ENCODE assay signal across 14 mouse cellular contexts in the genomic region with DNA sequence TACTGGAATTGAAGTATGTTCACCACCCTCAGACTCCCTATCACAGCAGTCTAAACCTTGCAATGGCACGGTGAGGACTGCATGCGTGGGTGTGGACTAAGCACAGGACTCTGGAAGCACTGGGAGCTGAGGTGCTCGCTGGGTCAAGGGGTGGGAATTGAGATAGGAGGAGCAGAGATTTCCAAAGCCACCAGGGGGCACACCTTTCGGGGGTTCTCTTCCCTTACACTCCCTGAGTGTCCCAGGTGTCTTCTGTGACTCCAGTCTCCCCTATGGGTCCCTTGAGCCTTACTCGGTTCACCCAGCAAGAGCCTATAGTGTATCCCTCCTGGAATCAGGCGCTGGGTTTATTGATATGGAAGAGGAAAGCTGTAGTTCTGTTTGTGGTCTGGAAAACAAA. TPM values are rescaled to one million over a fixed set of nuclear protein-coding genes. Genes with fewer than 3 reads are reported as not detected.
A peak's percentile ranks its signal among the peaks of the same experiment; 100 is the strongest.
DNase-seq lines count a peak whose midpoint lies in the region; ATAC-seq and TF ChIP-seq lines count a peak whose summit lies in the region.
"Had no signal": no experiment of that assay in that cellular context is flagged by ENCODE, and none has a peak within 500 bp of the region (broad histone marks: within the 10 kb centered on the region; RNA-seq: fewer than 3 reads in every experiment).

No protein-coding gene starts in this region.

- H3K27ac ChIP-seq in kidney, postnatal 0 days: no peak overlapping the region
- H3K27ac ChIP-seq in ES-Bruce4 (ENCODE audit: insufficient read depth, low read length): no peak overlapping the region
- H3K27ac ChIP-seq: heart, embryonic 15.5 days had no signal

- no peaks in the 10 kb centered on the region for H3K9me3 ChIP-seq in kidney, postnatal 0 days (replicated peaks; ENCODE audit: low read length)
- H3K9me3 ChIP-seq in ES-Bruce4 (replicated peaks; ENCODE audit: control insufficient read depth, insufficient read depth, low read length, poor library complexity, severe bottlenecking): no peaks in the 10 kb centered on the region
- H3K9me3 ChIP-seq: heart, embryonic 15.5 days had no signal

- no peaks in the 10 kb centered on the region for H3K4me1 ChIP-seq in kidney, postnatal 0 days (replicated peaks; ENCODE audit: insufficient read depth, low read length)
- H3K4me1 ChIP-seq in ES-Bruce4 (ENCODE audit: control insufficient read depth, insufficient read depth, low read length): no peaks in the 10 kb centered on the region
- H3K4me1 ChIP-seq: heart, embryonic 15.5 days had no signal

- peak; percentile 55 for TF ChIP-seq CTCF in kidney, postnatal 0 days (IDR thresholded peaks at IDR 0.05; ENCODE audit: low read depth)
- TF ChIP-seq CTCF in ES-Bruce4 (IDR thresholded peaks at IDR 0.05; ENCODE audit: low read depth, low read length): peak; percentile 40

- no peaks in the 10 kb centered on the region for H3K36me3 ChIP-seq in kidney, postnatal 0 days (ENCODE audit: insufficient read depth, low read length)
- no peaks in the 10 kb centered on the region for H3K36me3 ChIP-seq in ES-Bruce4 (ENCODE audit: control insufficient read depth, insufficient read depth, low read length, poor library complexity, severe bottlenecking)
- H3K36me3 ChIP-seq: heart, embryonic 15.5 days had no signal

- no peak overlapping the region for H3K4me3 ChIP-seq in kidney, postnatal 0 days (replicated peaks; ENCODE audit: low read depth, low read length)
- no peak overlapping the region for H3K4me3 ChIP-seq in ES-Bruce4 (ENCODE audit: low read depth, low read length)
- H3K4me3 ChIP-seq: heart, embryonic 15.5 days; myocyte had no signal

- no peaks in the 10 kb centered on the region for H3K27me3 ChIP-seq in kidney, postnatal 0 days (ENCODE audit: insufficient read depth, low read length)
- H3K27me3 ChIP-seq in ES-Bruce4 (ENCODE audit: control insufficient read depth, insufficient read depth, low read length, poor library complexity, severe bottlenecking): no peaks in the 10 kb centered on the region
- H3K27me3 ChIP-seq: heart, embryonic 15.5 days; Patski had no signal

- DNase-seq in kidney, postnatal 0 days (ENCODE audit: low spot score): peak; percentile 41
- DNase-seq in kidney, adult 18-20 months: no peak
- DNase-seq in 416B (ENCODE audit: low read depth): peak; percentile 26
- DNase-seq in c-Kit-positive CD71-positive TER-119-positive erythroid progenitor cells, embryonic 14.5 days (ENCODE audit: low spot score): no peak
- no peak for DNase-seq in left cerebral cortex, adult 18-20 months (ENCODE audit: low spot score in 2 of 2)
- DNase-seq: adrenal gland, postnatal 25 days; cerebellum, postnatal 36 days; left cerebral cortex, postnatal 4 days; lung, postnatal 14 days had no signal

- TF ChIP-seq EP300 in ES-Bruce4 (IDR thresholded peaks at IDR 0.05; ENCODE audit: insufficient read depth, low read depth, low read length): no peak

- ATAC-seq in kidney, postnatal 0 days (replicated peaks; ENCODE audit: low FRiP score, low read depth): no peak
- 0 out of 2 replicates have a peak, but pooled peaks have one; percentile 38 for ATAC-seq in megakaryocyte, adult 5-6 weeks (ENCODE audit: poor library complexity, severe bottlenecking)
- ATAC-seq: Patski had no signal

- H3K9ac ChIP-seq in kidney, postnatal 0 days (ENCODE audit: low read depth, low read length): no peak overlapping the region
- no peak overlapping the region for H3K9ac ChIP-seq in ES-Bruce4 (ENCODE audit: low read depth, poor library complexity, severe bottlenecking)
- H3K9ac ChIP-seq: heart, embryonic 15.5 days had no signal

- WGBS in kidney, postnatal 0 days: 41% methylated on average over 6 of the region's 6 CpGs

- no peak overlapping the region for H3K4me2 ChIP-seq in kidney, postnatal 0 days (ENCODE audit: low read length)
- H3K4me2 ChIP-seq: heart, embryonic 15.5 days had no signal

- no peak for TF ChIP-seq POLR2A in ES-Bruce4 (IDR thresholded peaks at IDR 0.05; ENCODE audit: insufficient read depth, low read length)

RNA-seq across cellular contexts. Expression of a gene that starts 8.1 kb away (rescaled TPM):
- polyA plus RNA-seq in kidney, postnatal 0 days (2015; fragmentation: Nextera tagmentation; extraction: Ambion mirVana): 92.0 and 101 TPM in 2 replicates
- polyA plus RNA-seq in ES-Bruce4 (2011; ENCODE audit: insufficient read depth, insufficient read length, low read depth, missing spikeins): 13.6 and 15.1 TPM in 2 replicates
- 18.1 and 22.9 TPM in 2 replicates for total RNA-seq in megakaryocyte, adult 5-6 weeks (2015)
- 23.4 and 23.7 TPM in 2 replicates for total RNA-seq in megakaryocyte, adult 5-6 weeks (2017)
- 10 to 100 TPM; 46.2 to 48.4 TPM for total RNA-seq in left cerebral cortex, adult 18-20 months (2021)

RNA-seq across cellular contexts. Expression of a gene that starts 8.7 kb away (rescaled TPM):
- 24.2 and 27.3 TPM in 2 replicates for polyA plus RNA-seq in kidney, postnatal 0 days (2015; fragmentation: Nextera tagmentation; extraction: Ambion mirVana)
- 5.3 and 5.8 TPM in 2 replicates for polyA plus RNA-seq in ES-Bruce4 (2011; ENCODE audit: insufficient read depth, insufficient read length, low read depth, missing spikeins)
- total RNA-seq in megakaryocyte, adult 5-6 weeks (2015): 0.33 TPM in 1 of 2 replicates, not detected in the other
- total RNA-seq in megakaryocyte, adult 5-6 weeks (2017): 0.12 TPM in 1 of 2 replicates, not detected in the other
- under 1 TPM; 0.30 to 0.45 TPM for total RNA-seq in left cerebral cortex, adult 18-20 months (2021)

RNA-seq across cellular contexts. Expression of a gene that starts 24.7 kb away (rescaled TPM):
- 44.1 and 49.1 TPM in 2 replicates for polyA plus RNA-seq in kidney, postnatal 0 days (2015; fragmentation: Nextera tagmentation; extraction: Ambion mirVana)
- polyA plus RNA-seq in ES-Bruce4 (2011; ENCODE audit: insufficient read depth, insufficient read length, low read depth, missing spikeins): 60.9 and 75.4 TPM in 2 replicates
- total RNA-seq in megakaryocyte, adult 5-6 weeks (2015): 66.5 and 68.9 TPM in 2 replicates
- total RNA-seq in megakaryocyte, adult 5-6 weeks (2017): 75.4 and 75.7 TPM in 2 replicates
- total RNA-seq in left cerebral cortex, adult 18-20 months (2021): 100 to 1,000 TPM; 168 to 175 TPM

RNA-seq across cellular contexts. Expression of a gene that starts 24.9 kb away (rescaled TPM):
- polyA plus RNA-seq in kidney, postnatal 0 days (2015; fragmentation: Nextera tagmentation; extraction: Ambion mirVana): 7.0 and 7.4 TPM in 2 replicates
- polyA plus RNA-seq in ES-Bruce4 (2011; ENCODE audit: insufficient read depth, insufficient read length, low read depth, missing spikeins): 9.9 and 10.8 TPM in 2 replicates
- total RNA-seq in megakaryocyte, adult 5-6 weeks (2015): 1.0 and 1.3 TPM in 2 replicates
- 0.22 TPM in 1 of 2 replicates, not detected in the other for total RNA-seq in megakaryocyte, adult 5-6 weeks (2017)
- total RNA-seq in left cerebral cortex, adult 18-20 months (2021): 1 to 10 TPM; 2.7 to 3.4 TPM

RNA-seq across cellular contexts. Expression of a gene that starts 36.1 kb away (rescaled TPM):
- 2.2 and 2.6 TPM in 2 replicates for polyA plus RNA-seq in kidney, postnatal 0 days (2015; fragmentation: Nextera tagmentation; extraction: Ambion mirVana)
- polyA plus RNA-seq in ES-Bruce4 (2011; ENCODE audit: insufficient read depth, insufficient read length, low read depth, missing spikeins): 2.6 and 3.0 TPM in 2 replicates
- total RNA-seq in megakaryocyte, adult 5-6 weeks (2015): 14.9 and 22.6 TPM in 2 replicates
- 23.0 and 30.6 TPM in 2 replicates for total RNA-seq in megakaryocyte, adult 5-6 weeks (2017)
- 10 to 100 TPM; 21.5 to 31.4 TPM for total RNA-seq in left cerebral cortex, adult 18-20 months (2021)

Comparison
In these comparisons a context has a peak if more than half of its experiments do, and no peak if none do; other contexts are left out.
1. DNase-seq: peak in kidney, postnatal 0 days (single experiment) and 416B (single experiment); none in kidney, adult 18-20 months (single experiment), c-Kit-positive CD71-positive TER-119-positive erythroid progenitor cells, embryonic 14.5 days (single experiment) and left cerebral cortex, adult 18-20 months (0 of 2).